Mouse (Mus musculus): Measurements from ENCODE around the gene Tgm3.

Tgm3 gene

GRCm38 (mm10) chr2:130012026-130012425 lies at the start of gene Tgm3:
TSS of gene Tgm3 (plus strand) at chr2:130012349.
- in situ Hi-C loops (cut with MboI; ENCODE audit: unreplicated experiment in 2 of 2) = no loop called here

- in situ Hi-C loops (cut with MboI; ENCODE audit: unreplicated experiment in 2 of 2) = no loop called here
Measured at GRCm38 (mm10) chr2:129980608-129981007, 31.5 kb upstream of the Tgm3 start.

- in situ Hi-C loops (cut with MboI; ENCODE audit: unreplicated experiment in 2 of 2) = no loop called here
Measured at GRCm38 (mm10) chr2:129987527-129988045, 24.6 kb upstream of the Tgm3 start.

- in situ Hi-C loops (cut with MboI; ENCODE audit: unreplicated experiment in 2 of 2) = no loop called here
Measured at GRCm38 (mm10) chr2:129989646-129990045, 22.5 kb upstream of the Tgm3 start.

- in situ Hi-C loops (cut with MboI; ENCODE audit: unreplicated experiment in 2 of 2) = no loop called here
Measured at GRCm38 (mm10) chr2:129994468-129994867, 17.7 kb upstream of the Tgm3 start.

- in situ Hi-C loops (cut with MboI; ENCODE audit: unreplicated experiment in 2 of 2) = no loop called here
Measured at GRCm38 (mm10) chr2:129998476-129998875, 13.7 kb upstream of the Tgm3 start.

GRCm38 (mm10) chr2:129999296-129999695 lies 12.9 kb upstream of the Tgm3 start:
- in situ Hi-C loops (cut with MboI; ENCODE audit: unreplicated experiment in 2 of 2) = no loop called here

- in situ Hi-C loops (cut with MboI; ENCODE audit: unreplicated experiment in 2 of 2) = no loop called here
Measured at GRCm38 (mm10) chr2:130000601-130001000, 11.5 kb upstream of the Tgm3 start.

- in situ Hi-C loops (cut with MboI; ENCODE audit: unreplicated experiment in 2 of 2) = no loop called here
Measured at GRCm38 (mm10) chr2:130004046-130004445, 8.1 kb upstream of the Tgm3 start.

- in situ Hi-C loops (cut with MboI; ENCODE audit: unreplicated experiment in 2 of 2) = no loop called here
Measured at GRCm38 (mm10) chr2:130009371-130009770, 2.8 kb upstream of the Tgm3 start.

- in situ Hi-C loops (cut with MboI; ENCODE audit: unreplicated experiment in 2 of 2) = no loop called here
Measured at GRCm38 (mm10) chr2:130013646-130014045, 1.5 kb downstream of the Tgm3 start.

GRCm38 (mm10) chr2:130015196-130015595 lies 3.0 kb downstream of the Tgm3 start:
- in situ Hi-C loops (cut with MboI; ENCODE audit: unreplicated experiment in 2 of 2) = no loop called here

GRCm38 (mm10) chr2:130018084-130018483 lies 5.9 kb downstream of the Tgm3 start:
- in situ Hi-C loops (cut with MboI; ENCODE audit: unreplicated experiment in 2 of 2) = no loop called here

- in situ Hi-C loops (cut with MboI; ENCODE audit: unreplicated experiment in 2 of 2) = no loop called here
Measured at GRCm38 (mm10) chr2:130027890-130028289, 15.7 kb downstream of the Tgm3 start.

GRCm38 (mm10) chr2:130029826-130030225 lies 17.7 kb downstream of the Tgm3 start:
- in situ Hi-C loops (cut with MboI; ENCODE audit: unreplicated experiment in 2 of 2) = no loop called here

GRCm38 (mm10) chr2:130032661-130033060 lies 20.5 kb downstream of the Tgm3 start:
- in situ Hi-C loops (cut with MboI; ENCODE audit: unreplicated experiment in 2 of 2) = no loop called here

GRCm38 (mm10) chr2:130036846-130037245 lies 24.7 kb downstream of the Tgm3 start:
- in situ Hi-C loops (cut with MboI; ENCODE audit: unreplicated experiment in 2 of 2) = no loop called here

GRCm38 (mm10) chr2:130038971-130039370 lies 26.8 kb downstream of the Tgm3 start:
- in situ Hi-C loops (cut with MboI; ENCODE audit: unreplicated experiment in 2 of 2) = no loop called here

- in situ Hi-C loops (cut with MboI; ENCODE audit: unreplicated experiment in 2 of 2) = no loop called here
Measured at GRCm38 (mm10) chr2:130040190-130040886, 28.2 kb downstream of the Tgm3 start.

GRCm38 (mm10) chr2:130043835-130044234 lies 31.7 kb downstream of the Tgm3 start:
- in situ Hi-C loops (cut with MboI; ENCODE audit: unreplicated experiment in 2 of 2) = no loop called here

GRCm38 (mm10) chr2:130047923-130048440 lies 35.8 kb downstream of the Tgm3 start:
- in situ Hi-C loops (cut with MboI; ENCODE audit: unreplicated experiment in 2 of 2) = no loop called here

- in situ Hi-C loops (cut with MboI; ENCODE audit: unreplicated experiment in 2 of 2) = no loop called here
Measured at GRCm38 (mm10) chr2:130048792-130049191, 36.6 kb downstream of the Tgm3 start.
